Mouse (Mus musculus): ENCODE measurements around the gene Kdm2b.

DNA sequence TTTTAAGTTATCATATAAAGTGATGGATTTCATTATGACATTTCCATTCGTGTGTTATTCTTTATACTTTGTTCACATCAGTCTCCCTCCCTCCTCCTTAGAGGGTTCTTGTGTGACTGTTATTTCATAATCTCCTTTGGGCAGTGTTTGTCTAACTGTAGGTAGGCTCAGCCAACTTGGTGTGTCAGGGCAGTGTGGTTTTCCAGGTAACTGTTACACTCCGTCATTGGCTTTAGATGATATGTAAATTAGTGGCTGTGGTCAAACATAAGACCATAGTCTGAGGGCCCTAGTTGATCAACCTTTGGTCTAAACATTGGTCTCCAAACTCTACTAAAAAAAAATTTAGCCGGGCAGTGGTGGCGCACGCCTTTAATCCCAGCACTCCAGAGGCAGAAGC is 30.8 kb upstream of the Kdm2b start:
- TF ChIP-seq GATA1 (IDR thresholded peaks at IDR 0.05; ENCODE audit: borderline replicate concordance, low read length) (no peak), FLI1 (IDR thresholded peaks at IDR 0.05; ENCODE audit: low read length) (no peak)

Measured in megakaryocyte, embryonic 14.5 days (primary cell).